Mouse (Mus musculus): ENCODE data around the gene Gm45716.

Gene Gm45716

DNA sequence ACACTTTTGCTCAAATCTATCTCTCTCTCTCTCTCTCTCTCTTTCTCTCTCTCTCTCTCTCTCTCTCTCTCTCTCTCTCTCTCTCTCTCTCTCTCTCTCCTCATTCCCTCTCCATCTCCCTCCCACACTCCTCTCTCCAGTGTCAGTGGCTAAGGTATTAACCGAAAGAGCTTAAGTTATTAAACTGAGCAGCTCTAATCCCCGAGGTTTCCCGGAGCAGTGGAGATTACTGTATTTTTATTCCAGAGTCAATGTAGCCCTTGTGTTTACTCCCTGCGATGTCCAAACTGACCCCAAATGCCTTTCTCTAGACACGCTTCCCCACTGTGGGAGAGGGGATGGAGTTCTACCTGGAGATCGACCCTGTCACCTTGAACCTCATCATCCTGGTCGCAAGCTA lies at the start of gene Gm45716:
Gene Gm45716 (plus strand): TSS at position 243 of the 400 bp plus-strand sequence.
- in situ Hi-C loops (cut with MboI): loop anchor here (25.0 kb wide), 1 partner anchor 425 kb away; no protein-coding TSS in a partner anchor

- in situ Hi-C loops (cut with MboI): no loop called here
Measured at GRCm38 (mm10) chr11:90142393-90142792, 45.1 kb upstream of the Gm45716 start.

DNA sequence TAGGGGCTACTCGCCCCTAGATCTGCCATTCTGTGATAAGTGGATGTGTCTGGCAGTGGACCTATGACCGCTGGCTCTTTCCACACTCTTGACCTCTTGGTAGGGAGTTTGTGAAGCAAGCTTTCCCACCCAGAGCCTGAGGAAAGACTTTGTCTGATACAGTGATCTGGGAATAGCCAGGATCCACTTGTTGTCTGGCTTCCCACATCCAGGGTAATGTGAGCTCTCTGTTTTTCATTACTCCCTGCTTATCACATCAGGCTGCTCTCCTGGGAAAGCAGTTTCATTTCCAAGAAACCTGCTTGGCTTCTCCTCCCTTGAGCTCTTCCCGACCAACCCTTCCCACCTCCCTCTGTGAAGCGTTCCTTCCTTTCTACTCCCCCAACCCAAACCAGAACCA lies 44.5 kb upstream of the Gm45716 start:
- in situ Hi-C loops (cut with MboI): no loop called here

DNA sequence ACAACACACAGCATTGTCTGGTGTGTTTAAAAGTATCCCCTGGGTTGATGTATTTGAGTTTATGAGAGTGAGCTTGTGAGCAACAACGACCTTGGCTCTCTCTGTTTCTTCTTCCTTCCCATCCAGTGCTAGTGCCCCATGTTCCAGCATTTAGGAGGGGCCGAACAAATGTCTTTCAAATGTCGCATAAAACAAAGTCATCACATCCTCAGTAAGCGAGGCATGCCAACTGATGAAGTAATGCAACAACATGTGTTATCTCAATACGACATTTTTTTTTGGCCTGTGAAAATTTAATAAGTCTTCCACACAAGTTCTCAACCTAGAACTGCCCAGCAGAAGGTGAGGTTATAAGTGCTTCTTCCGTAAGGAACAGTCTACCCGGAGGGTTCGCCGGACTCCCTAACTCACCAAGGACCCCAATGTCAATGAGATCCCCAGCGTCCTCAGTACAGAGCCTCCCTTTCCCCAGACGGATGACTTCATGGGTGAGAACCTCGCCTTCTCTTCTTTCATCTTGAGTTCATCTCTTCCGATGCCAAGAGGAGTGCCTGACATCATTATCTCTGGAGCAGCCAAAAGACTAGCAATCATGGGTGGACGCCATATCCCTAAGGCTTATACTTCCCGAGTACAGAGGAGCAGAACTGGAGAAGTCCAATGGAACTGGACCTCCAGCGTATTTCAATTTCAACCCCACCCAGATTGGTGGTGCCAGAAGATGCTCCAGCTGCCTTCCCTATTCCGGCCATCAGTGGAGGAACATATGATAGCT lies 41.2 kb upstream of the Gm45716 start:
- in situ Hi-C loops (cut with MboI): no loop called here

DNA sequence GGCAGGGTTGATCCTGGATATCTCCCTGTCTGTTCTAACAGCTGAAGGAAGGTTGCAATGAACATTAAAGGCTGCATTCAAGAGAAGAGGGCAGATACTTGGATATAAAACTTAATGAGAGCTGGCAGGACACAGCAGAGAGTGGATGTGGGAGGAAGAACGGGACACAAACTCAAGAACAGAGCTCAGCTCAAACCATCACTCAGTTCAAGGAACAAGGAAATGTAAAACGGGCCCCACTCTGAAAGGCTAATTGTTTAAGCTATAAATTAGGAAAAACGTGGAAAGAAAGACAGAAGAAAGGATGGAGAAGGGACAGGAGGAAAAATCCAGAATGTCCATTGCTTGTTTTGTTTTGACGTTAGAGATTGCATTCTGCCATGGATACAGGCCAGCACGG lies 32.4 kb upstream of the Gm45716 start:
- in situ Hi-C loops (cut with MboI): no loop called here

GRCm38 (mm10) chr11:90155466-90155865 lies 32.0 kb upstream of the Gm45716 start:
- in situ Hi-C loops (cut with MboI): no loop called here

- in situ Hi-C loops (cut with MboI): loop anchor here (5.0 kb wide), 1 partner anchor 180 kb away; no protein-coding TSS in a partner anchor
Measured at GRCm38 (mm10) chr11:90167771-90168170, 19.7 kb upstream of the Gm45716 start.

- in situ Hi-C loops (cut with MboI): loop anchor here (5.0 kb wide), 1 partner anchor 181 kb away; no protein-coding TSS in a partner anchor
Measured at GRCm38 (mm10) chr11:90168338-90169065, 19.0 kb upstream of the Gm45716 start.

DNA sequence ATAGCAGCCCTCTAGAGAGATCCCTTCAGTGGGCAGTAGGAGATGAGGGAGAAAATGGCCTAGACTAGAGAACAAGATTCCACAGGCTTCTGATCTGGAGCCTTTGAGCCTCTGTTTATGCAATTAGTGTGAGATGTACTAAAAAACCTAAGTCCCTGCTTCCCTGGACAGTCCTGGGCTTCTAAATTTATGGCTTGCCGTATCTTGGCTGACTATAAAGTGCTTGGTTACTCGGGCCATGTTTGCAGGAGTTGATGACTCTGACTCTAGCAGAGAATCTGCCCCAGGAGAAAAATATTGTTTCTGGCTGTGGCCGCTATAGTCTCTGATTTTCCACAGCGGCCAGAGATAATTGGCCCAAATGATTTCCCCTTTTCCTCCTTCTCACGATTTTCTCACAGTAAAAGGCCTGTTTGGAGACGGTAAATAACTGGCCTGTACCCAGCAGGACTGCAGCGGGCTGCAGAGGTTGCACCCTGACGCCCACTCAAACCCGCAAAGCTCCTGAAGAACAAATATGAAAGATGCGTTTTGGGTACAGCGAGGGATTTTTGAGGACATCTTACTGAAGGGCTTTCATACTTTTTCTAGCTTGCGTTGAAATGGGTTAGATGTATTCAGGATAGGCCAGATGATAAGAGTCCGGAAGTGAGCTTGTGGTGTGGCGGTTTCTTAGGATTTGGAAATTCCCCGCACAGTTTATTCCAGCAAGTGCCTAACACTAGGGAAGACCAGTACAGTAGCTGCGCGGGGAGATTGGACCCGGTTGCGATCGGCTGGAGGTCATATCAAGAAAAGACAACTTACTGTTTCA lies 18.1 kb upstream of the Gm45716 start:
- in situ Hi-C loops (cut with MboI): loop anchor here (5.0 kb wide), 1 partner anchor 182 kb away; no protein-coding TSS in a partner anchor

DNA sequence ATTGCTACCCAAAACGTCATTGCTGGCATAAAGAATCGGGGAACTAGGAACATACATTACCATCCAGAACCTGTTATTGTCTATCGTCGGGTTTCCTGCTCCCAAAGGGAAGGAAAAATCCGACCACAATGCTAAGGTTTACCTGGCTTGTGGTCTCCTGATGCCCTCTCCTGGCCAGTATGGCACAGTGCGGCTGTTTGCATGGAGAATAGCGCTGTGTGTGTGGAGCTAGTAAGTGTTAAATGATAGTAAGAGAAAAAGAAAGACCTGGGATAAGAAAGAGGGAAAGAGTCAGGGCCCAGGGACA lies 17.5 kb upstream of the Gm45716 start:
- in situ Hi-C loops (cut with MboI): no loop called here

GRCm38 (mm10) chr11:90172331-90172730 lies 15.2 kb upstream of the Gm45716 start:
- in situ Hi-C loops (cut with MboI): no loop called here

GRCm38 (mm10) chr11:90175634-90176300 lies 11.7 kb upstream of the Gm45716 start:
- in situ Hi-C loops (cut with MboI): loop anchor here (25.0 kb wide), 1 partner anchor 437 kb away; no protein-coding TSS in a partner anchor

DNA sequence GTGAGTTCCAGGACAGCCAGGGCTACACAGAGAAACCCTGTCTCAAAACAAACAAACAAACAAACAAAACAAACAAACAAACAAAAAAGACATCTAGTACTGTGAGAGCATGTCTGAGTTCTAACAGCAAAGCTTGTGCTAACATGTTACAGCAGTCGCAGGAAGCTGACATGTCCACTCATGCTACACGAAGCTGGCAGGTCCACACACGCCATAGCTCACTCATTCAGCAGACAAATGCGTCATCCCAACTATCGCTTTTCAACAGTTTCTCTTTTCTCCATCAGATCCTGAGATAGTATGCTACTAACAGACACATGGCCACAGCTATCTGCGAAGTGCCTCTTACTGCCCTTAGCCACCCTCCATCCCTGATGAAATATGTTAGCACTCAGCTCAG lies 10.1 kb upstream of the Gm45716 start:
- in situ Hi-C loops (cut with MboI): loop anchor here (25.0 kb wide), 1 partner anchor 435 kb away; no protein-coding TSS in a partner anchor

GRCm38 (mm10) chr11:90183361-90183760 lies 4.1 kb upstream of the Gm45716 start:
- in situ Hi-C loops (cut with MboI): loop anchor here (25.0 kb wide), 1 partner anchor 429 kb away; no protein-coding TSS in a partner anchor

- in situ Hi-C loops (cut with MboI): loop anchor here (25.0 kb wide), 1 partner anchor 428 kb away; no protein-coding TSS in a partner anchor
Measured at GRCm38 (mm10) chr11:90184756-90185155, 2.7 kb upstream of the Gm45716 start.

DNA sequence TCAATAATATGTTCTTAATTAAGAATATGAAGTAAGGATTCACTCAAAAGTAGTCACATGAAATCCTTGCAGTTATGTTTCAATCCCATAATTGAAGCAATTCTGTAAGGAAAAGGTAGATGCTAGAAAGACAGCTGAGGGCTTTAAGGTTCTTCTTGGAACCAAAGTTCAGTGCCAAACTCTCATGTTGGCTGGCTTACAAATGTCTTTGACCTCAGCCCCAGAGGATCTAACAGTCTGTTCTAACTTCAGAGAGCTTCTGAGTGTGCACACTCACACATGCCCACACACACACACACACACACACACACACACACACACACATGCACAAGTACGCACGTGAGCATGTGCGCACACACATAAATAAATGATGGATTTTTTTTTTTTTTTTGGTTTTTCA lies 2.7 kb downstream of the Gm45716 start:
- in situ Hi-C loops (cut with MboI): loop anchor here (25.0 kb wide), 1 partner anchor 422 kb away; no protein-coding TSS in a partner anchor

DNA sequence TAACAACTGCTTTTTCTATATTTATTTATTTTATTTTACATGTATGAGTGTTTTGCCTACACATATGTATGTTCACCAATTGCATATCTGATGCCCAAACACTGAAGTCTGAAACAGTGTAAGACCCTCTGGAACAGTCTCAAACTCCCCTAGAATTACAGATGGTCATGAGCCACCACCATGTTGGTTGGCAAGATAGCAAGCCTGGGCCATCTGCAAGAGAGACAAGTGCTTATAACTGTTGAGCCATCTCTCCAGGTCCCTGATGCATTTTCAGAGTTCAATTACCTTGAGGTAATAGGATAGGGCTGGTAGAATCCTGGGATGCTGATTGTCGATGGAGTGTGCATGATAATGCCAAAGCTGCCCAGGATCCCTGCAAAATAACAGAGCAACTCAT lies 7.5 kb downstream of the Gm45716 start:
- in situ Hi-C loops (cut with MboI): loop anchor here (25.0 kb wide), 1 partner anchor 417 kb away; no protein-coding TSS in a partner anchor

GRCm38 (mm10) chr11:90195756-90196520 lies 8.5 kb downstream of the Gm45716 start:
- in situ Hi-C loops (cut with MboI): loop anchor here (25.0 kb wide), 1 partner anchor 416 kb away; no protein-coding TSS in a partner anchor

DNA sequence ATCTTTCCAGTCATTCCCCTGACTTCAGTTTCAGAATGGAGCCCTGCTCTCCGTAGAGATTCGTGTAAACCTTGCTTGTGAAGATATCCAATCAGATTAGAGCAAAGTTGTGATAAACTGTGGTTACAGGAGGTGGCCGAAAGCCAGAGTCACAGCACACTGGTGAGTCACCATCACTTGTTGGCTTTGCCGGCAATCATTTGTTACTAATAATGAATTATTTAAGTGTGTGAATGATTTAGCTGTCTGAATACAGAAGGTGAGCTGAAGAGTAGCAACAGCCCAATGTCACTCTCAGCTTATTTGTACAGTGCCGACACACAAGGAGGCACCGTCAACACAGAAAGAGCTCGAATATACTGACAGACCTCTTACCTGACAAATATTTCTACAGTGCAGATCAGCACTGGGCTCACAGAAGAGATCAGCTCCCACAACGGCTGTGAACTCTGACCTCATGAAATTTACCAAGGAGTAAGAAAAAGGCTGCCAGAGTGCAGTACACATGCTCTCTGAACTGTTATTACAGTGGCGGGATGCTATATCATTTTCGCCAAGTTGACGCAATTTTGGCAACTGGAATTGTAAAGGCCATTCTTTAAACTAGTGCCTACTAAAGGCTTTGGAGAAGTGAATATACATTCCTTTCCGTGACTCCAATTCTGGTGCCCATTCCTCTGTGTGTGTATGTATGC lies 9.2 kb downstream of the Gm45716 start:
- in situ Hi-C loops (cut with MboI): loop anchor here (25.0 kb wide), 1 partner anchor 416 kb away; no protein-coding TSS in a partner anchor

GRCm38 (mm10) chr11:90198048-90198447 lies 10.6 kb downstream of the Gm45716 start:
- in situ Hi-C loops (cut with MboI): loop anchor here (25.0 kb wide), 1 partner anchor 414 kb away; no protein-coding TSS in a partner anchor

Data from mature B cell (primary cell).